Mouse (Mus musculus): Measurements from ENCODE around the gene Zfp422. TPM values are rescaled to one million over a fixed set of nuclear protein-coding genes. Genes with fewer than 3 reads are reported as not detected.
A peak's percentile ranks its signal among the peaks of the same experiment; 100 is the strongest.
"Not testable (repeated sequence)": the region's sequence is repeated elsewhere in the genome, so short reads cannot be mapped to it uniquely, and the experiment has no call there.

Gene Zfp422
- polyA plus RNA-seq, 1 experiment from 2014 or later = 369 TPM

DNA sequence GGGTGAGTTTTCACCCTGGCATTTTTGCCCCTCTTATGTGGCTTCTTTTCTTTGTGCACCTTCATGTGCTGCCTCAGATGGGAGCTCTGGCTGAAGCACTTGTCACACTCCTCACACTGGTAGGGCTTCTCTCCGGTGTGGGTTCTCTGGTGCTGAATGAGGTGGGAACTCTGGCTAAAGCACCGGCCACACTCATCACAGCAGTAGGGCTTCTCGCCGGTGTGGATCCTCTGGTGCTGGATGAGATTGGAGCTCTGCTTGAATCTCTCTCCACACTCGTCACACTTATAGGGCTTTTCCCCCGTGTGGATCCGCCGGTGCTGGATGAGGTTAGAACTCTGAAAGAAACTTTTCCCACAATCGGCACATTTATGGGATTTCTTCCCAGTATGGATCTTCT lies 2.4 kb downstream of the Zfp422 start:
- 100% methylated on average over 9 of the region's 9 CpGs for WGBS
- H3K4me2 ChIP-seq; H3K36me3 ChIP-seq (ENCODE audit: control insufficient read depth, insufficient read depth, low read length); H3K4me1 ChIP-seq (ENCODE audit: control insufficient read depth, insufficient read depth, low read length); H3K27ac ChIP-seq (ENCODE audit: low read depth, low read length); H3K4me3 ChIP-seq (ENCODE audit: low read depth, low read length); ATAC-seq (ENCODE audit: low FRiP score); H3K9me3 ChIP-seq (ENCODE audit: control insufficient read depth, low read length); H3K9ac ChIP-seq (ENCODE audit: low read length); H3K27me3 ChIP-seq (ENCODE audit: control insufficient read depth, insufficient read depth, low read length): not testable (repeated sequence)
- peak; percentile 26 for DNase-seq (ENCODE audit: low spot score, missing footprints)

DNA sequence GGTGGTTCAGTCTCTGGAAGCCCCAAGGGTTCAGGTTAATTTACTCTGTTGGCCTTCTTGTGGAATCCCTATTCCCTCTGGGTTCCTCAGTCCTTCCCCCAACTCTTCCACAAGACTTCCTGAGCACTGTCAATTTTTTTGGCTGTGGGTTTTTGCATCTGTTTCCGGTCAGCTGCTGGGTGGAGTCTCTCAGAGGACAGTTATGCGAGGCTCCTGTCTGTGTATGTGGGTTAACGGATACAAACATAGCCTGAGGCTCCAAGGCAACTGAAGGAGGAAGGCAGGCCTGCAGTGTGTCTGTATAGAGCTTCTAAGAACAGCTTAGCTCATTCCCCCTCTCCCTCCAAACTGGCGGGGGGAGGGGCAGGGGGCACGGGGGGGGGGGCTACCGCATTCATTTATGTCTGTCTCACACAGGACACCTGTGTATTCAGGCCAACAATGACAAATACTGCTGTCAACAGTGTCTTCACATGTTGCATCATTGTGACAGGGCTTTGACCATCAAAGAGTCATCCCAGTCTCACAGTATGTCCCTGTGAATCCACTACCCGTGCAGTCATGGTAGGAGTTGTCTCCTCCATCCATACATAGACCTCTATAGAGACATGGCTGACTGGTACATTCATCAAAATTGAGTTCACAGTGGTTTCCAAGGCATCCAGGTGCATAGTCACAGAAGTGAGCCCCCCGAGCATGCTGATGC lies 7.3 kb downstream of the Zfp422 start:
- Histone ChIP-seq H3K36me3 (ENCODE audit: control insufficient read depth, insufficient read depth, low read length) (peaks cover 6% of the 10 kb centered on the region; the same call in 1 of the 2 replicates), H3K4me3 (ENCODE audit: low read depth, low read length) (no peak overlapping the region), H3K27ac (ENCODE audit: low read depth, low read length) (no peak overlapping the region), H3K4me2 (no peak overlapping the region), H3K27me3 (ENCODE audit: control insufficient read depth, insufficient read depth, low read length) (no peaks in the 10 kb centered on the region), H3K9ac (ENCODE audit: low read length) (no peak overlapping the region), H3K4me1 (ENCODE audit: control insufficient read depth, insufficient read depth, low read length) (no peaks in the 10 kb centered on the region; the same call in 1 of the 2 replicates), H3K9me3 (ENCODE audit: control insufficient read depth, low read length) (no peaks in the 10 kb centered on the region)
- WGBS = 69% methylated on average over 7 of the region's 8 CpGs
- ATAC-seq (ENCODE audit: low FRiP score) (no peak), DNase-seq (ENCODE audit: low spot score, missing footprints) (no peak)

DNA sequence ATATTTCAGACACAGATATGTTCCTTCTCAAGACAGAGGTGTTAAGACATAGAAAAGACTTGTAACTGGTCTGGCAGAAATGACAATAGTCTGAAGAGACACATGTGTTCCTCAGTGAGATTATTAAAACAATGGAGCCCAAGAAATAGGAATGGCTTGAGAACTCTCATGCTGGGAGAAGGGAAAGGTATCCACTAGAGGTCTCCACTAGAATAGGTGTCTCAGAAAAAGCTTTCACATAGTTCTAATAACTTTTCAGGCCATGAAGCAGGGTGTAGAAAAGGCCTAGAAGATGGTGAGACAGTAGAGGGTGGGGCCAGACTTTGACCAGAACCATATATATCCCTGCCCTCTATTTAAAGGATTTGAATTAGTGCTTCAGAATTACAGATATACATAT lies 10.7 kb downstream of the Zfp422 start:
- H3K36me3 ChIP-seq (ENCODE audit: control insufficient read depth, insufficient read depth, low read length) = no peaks in the 10 kb centered on the region
- no peaks in the 10 kb centered on the region for H3K27me3 ChIP-seq (ENCODE audit: control insufficient read depth, insufficient read depth, low read length)
- no peak for ATAC-seq (ENCODE audit: low FRiP score)
- no peak for DNase-seq (ENCODE audit: low spot score, missing footprints)
- H3K9ac ChIP-seq (ENCODE audit: low read length) = no peak overlapping the region
- H3K4me3 ChIP-seq (ENCODE audit: low read depth, low read length) = no peak overlapping the region
- no peak overlapping the region for H3K4me2 ChIP-seq
- H3K4me1 ChIP-seq (ENCODE audit: control insufficient read depth, insufficient read depth, low read length) = no peaks in the 10 kb centered on the region
- no peaks in the 10 kb centered on the region for H3K9me3 ChIP-seq (ENCODE audit: control insufficient read depth, low read length)
- H3K27ac ChIP-seq (ENCODE audit: low read depth, low read length) = no peak overlapping the region

DNA sequence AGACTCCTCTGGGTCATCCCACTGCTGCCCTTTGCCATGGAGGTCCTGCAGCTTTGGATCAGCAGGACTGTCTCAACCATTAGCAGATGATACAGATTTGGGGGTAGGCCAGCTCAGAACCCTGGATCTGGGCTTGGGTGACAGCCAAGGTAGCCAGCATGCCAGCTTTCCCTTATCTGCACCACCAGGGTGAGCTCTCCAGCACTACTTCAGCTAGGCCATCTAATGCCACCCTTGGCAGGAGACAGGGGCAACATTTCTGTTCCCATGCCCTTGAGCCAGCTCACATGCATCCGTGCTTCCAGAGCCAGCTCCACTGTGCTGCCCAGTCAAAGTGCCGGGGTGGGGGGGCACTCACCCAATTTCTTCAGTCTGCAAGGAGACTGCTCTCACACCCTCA lies 13.1 kb downstream of the Zfp422 start:
- no peaks in the 10 kb centered on the region for H3K27me3 ChIP-seq (ENCODE audit: control insufficient read depth, insufficient read depth, low read length)
- H3K27ac ChIP-seq (ENCODE audit: low read depth, low read length) = no peak overlapping the region
- no peak overlapping the region for H3K9ac ChIP-seq (ENCODE audit: low read length)
- H3K36me3 ChIP-seq (ENCODE audit: control insufficient read depth, insufficient read depth, low read length) = no peaks in the 10 kb centered on the region
- 89% methylated on average over 2 of the region's 2 CpGs for whole genome bisulfite sequencing
- no peak for DNase-seq (ENCODE audit: low spot score, missing footprints)
- no peaks in the 10 kb centered on the region for H3K4me1 ChIP-seq (ENCODE audit: control insufficient read depth, insufficient read depth, low read length)
- H3K4me2 ChIP-seq = no peak overlapping the region
- ATAC-seq (ENCODE audit: low FRiP score) = no peak
- H3K4me3 ChIP-seq (ENCODE audit: low read depth, low read length) = no peak overlapping the region
- no peaks in the 10 kb centered on the region for H3K9me3 ChIP-seq (ENCODE audit: control insufficient read depth, low read length)

DNA sequence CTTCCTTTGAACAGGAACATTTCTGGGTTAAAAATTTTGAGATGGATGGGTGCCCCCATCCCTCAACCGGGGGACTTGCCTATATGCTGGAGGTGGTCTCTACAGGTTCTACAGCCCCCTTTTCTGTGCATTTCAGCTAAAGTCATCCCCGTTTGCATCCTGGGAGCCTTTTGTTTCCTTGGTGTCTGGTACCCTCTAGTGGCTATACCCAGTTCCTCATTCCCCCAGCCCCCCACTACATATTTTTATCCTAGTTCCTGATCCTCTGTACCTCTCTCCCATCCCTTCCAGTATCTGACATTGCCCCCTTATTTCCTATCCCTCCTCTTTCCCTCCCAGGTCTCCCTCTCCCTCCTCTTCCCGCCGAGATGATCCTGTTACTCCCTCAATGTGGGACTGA lies 21.6 kb downstream of the Zfp422 start:
- WGBS = 38% methylated on average over 4 of the region's 4 CpGs
- no peaks in the 10 kb centered on the region for H3K27me3 ChIP-seq (ENCODE audit: control insufficient read depth, insufficient read depth, low read length)
- DNase-seq (ENCODE audit: low spot score, missing footprints) (no peak), ATAC-seq (ENCODE audit: low FRiP score) (no peak)
- H3K9ac ChIP-seq (ENCODE audit: low read length) = no peak overlapping the region
- no peaks in the 10 kb centered on the region for H3K9me3 ChIP-seq (ENCODE audit: control insufficient read depth, low read length)
- no peaks in the 10 kb centered on the region for H3K36me3 ChIP-seq (ENCODE audit: control insufficient read depth, insufficient read depth, low read length)
- H3K27ac ChIP-seq (ENCODE audit: low read depth, low read length) = no peak overlapping the region
- H3K4me3 ChIP-seq (ENCODE audit: low read depth, low read length) = no peak overlapping the region
- no peaks in the 10 kb centered on the region for H3K4me1 ChIP-seq (ENCODE audit: control insufficient read depth, insufficient read depth, low read length)
- H3K4me2 ChIP-seq = no peak overlapping the region

DNA sequence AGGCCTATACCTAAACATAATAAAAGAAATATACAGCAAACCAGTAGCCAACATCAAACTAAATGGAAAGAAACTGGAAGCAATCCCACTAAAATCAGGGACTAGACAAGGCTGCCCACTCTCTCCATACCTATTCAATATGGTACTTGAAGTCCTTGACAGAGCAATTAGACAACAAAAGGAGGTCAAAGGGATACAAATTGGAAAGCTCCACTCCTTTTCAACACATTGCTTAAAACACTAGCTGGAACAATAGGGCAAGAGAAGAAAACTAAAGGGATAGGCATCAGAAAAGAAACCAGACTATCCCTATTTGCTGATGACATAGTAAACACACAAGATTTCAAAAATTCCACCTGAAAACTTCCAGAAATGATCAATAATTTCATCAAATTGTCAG lies 27.8 kb downstream of the Zfp422 start:
- not testable (repeated sequence) for DNase-seq (ENCODE audit: low spot score, missing footprints); ATAC-seq (ENCODE audit: low FRiP score); H3K4me3 ChIP-seq (ENCODE audit: low read depth, low read length)

DNA sequence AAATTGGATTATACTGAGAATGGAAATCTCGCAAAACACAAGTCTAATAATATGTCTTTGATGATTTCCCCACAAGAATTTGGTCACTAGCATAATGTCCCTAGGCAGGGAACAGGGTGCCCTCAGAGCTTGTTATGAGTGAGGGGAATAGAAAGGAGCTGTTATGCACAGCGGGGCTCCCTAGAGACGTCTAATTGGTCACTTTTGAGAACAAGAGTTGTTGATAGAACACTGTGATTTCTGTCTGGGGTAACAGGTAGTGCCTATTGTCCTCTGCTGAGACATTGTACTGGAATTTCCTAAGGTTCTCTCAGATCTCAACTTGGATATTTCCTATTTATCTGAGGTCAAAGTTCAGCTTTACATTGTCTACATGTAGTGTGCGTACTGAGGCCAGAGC lies 44.7 kb downstream of the Zfp422 start, which contains the start of gene Olfr215:
Gene Olfr215, minus strand, starts transcription at position 101 of the 400 bp plus-strand sequence.
- Histone ChIP-seq H3K4me1 (ENCODE audit: control insufficient read depth, insufficient read depth, low read length) (no peaks in the 10 kb centered on the region), H3K9me3 (ENCODE audit: control insufficient read depth, low read length) (no peaks in the 10 kb centered on the region), H3K27me3 (ENCODE audit: control insufficient read depth, insufficient read depth, low read length) (no peaks in the 10 kb centered on the region), H3K4me3 (ENCODE audit: low read depth, low read length) (no peak within 1 kb of the TSS), H3K36me3 (ENCODE audit: control insufficient read depth, insufficient read depth, low read length) (no peaks in the 10 kb centered on the region), H3K9ac (ENCODE audit: low read length) (no peak within 1 kb of the TSS), H3K27ac (ENCODE audit: low read depth, low read length) (no peak within 1 kb of the TSS), H3K4me2 (no peak within 1 kb of the TSS)
- DNase-seq (ENCODE audit: low spot score, missing footprints) = no peak
- WGBS = 64% methylated on average over 4 of the region's 4 CpGs
- ATAC-seq (ENCODE audit: low FRiP score) = no peak

More for the DNA sequence above, 27.8 kb downstream of the Zfp422 start:
- H3K4me1 ChIP-seq (ENCODE audit: control insufficient read depth, insufficient read depth, low read length); H3K27me3 ChIP-seq (ENCODE audit: control insufficient read depth, insufficient read depth, low read length); H3K9me3 ChIP-seq (ENCODE audit: control insufficient read depth, low read length); H3K36me3 ChIP-seq (ENCODE audit: control insufficient read depth, insufficient read depth, low read length); H3K4me2 ChIP-seq; H3K27ac ChIP-seq (ENCODE audit: low read depth, low read length); H3K9ac ChIP-seq (ENCODE audit: low read length): not testable (repeated sequence)

Small RNA genes within 50 kb of the gene (microRNA-seq; reads per million reads assigned to microRNA genes)
- 1.9 reads per million, percentile 3 among the genes with 10 or more reads in this experiment for gene Mir7043

Other genes starting within 250 kb of the Zfp422 start
- 0.88 and 1.6 TPM in 2 replicates for gene Alox5, start 167.8 kb downstream of the Zfp422 start, polyA plus RNA-seq (2014; fragmentation: Nextera tagmentation; extraction: Ambion mirVana)
- not detected in 2 replicates for gene Olfr211, start 139.9 kb downstream of the Zfp422 start, polyA plus RNA-seq (2014; fragmentation: Nextera tagmentation; extraction: Ambion mirVana)
- gene Olfr212, start 122.5 kb downstream of the Zfp422 start, polyA plus RNA-seq (2014; fragmentation: Nextera tagmentation; extraction: Ambion mirVana) = 0.04 TPM in 1 of 2 replicates, not detected in the other
- not detected in 2 replicates for gene Olfr213, start 90.5 kb downstream of the Zfp422 start, polyA plus RNA-seq (2014; fragmentation: Nextera tagmentation; extraction: Ambion mirVana)
- 0.45 and 0.68 TPM in 2 replicates for gene Gm5580, start 77.9 kb downstream of the Zfp422 start, polyA plus RNA-seq (2014; fragmentation: Nextera tagmentation; extraction: Ambion mirVana)
- gene Olfr214, start 74.8 kb downstream of the Zfp422 start, polyA plus RNA-seq (2014; fragmentation: Nextera tagmentation; extraction: Ambion mirVana) = not detected in 2 replicates
- not detected in 2 replicates for gene Olfr215, start 44.8 kb downstream of the Zfp422 start, polyA plus RNA-seq (2014; fragmentation: Nextera tagmentation; extraction: Ambion mirVana)
- 6.5 and 6.8 TPM in 2 replicates for gene Depp1, start 21.6 kb upstream of the Zfp422 start, polyA plus RNA-seq (2014; fragmentation: Nextera tagmentation; extraction: Ambion mirVana)
- 41.2 and 42.6 TPM in 2 replicates for gene Rassf4, start 45.0 kb upstream of the Zfp422 start, polyA plus RNA-seq (2014; fragmentation: Nextera tagmentation; extraction: Ambion mirVana)
- 0.08 and 0.10 TPM in 2 replicates for gene Tmem72, start 87.9 kb upstream of the Zfp422 start, polyA plus RNA-seq (2014; fragmentation: Nextera tagmentation; extraction: Ambion mirVana)